Mouse (Mus musculus) hindbrain, postnatal 0 days (tissue): ENCODE measurements around the gene Prkn. TPM values are rescaled to one million over a fixed set of nuclear protein-coding genes. Genes with fewer than 3 reads are reported as not detected.

ENCODE experiments used
- ATAC-seq: fragments of 200-750 bp; cut with Nextera tagmentation; 2 replicates; pipeline ENCODE4 v1.8.0; 2017; ENCODE audit warnings: mild to moderate bottlenecking, moderate TSS enrichment, moderate library complexity
- DNase-seq: peaks from one replicate; pipeline ENCODE4 v3.0.0-alpha.2; 2015; ENCODE audit warnings: low spot score
- H3K27ac ChIP-seq: fragments of 300-500 bp; sonication (generic); 2 replicates; pipeline ENCODE4 v1.5.1; 2014; ENCODE audit warnings: mild to moderate bottlenecking
- H3K27me3 ChIP-seq: fragments of 300-500 bp; sonication (generic); 2 replicates; pipeline ENCODE4 v1.6.1; 2014; ENCODE audit warnings: low read length, mixed read lengths; ENCODE audit not compliant: insufficient read depth
- H3K36me3 ChIP-seq: fragments of 300-500 bp; sonication (generic); 2 replicates; pipeline ENCODE4 v1.6.1; 2014; ENCODE audit warnings: low read length, mixed read lengths; ENCODE audit not compliant: insufficient read depth
- H3K4me1 ChIP-seq: fragments of 300-500 bp; sonication (generic); 2 replicates; pipeline ENCODE4 v1.6.1; 2014; ENCODE audit warnings: antibody characterized with exemption, low read length, mixed read lengths; ENCODE audit not compliant: insufficient read depth
- H3K4me2 ChIP-seq: fragments of 300-500 bp; sonication (generic); 2 replicates; pipeline ENCODE4 v1.6.1; 2014; ENCODE audit warnings: low read depth, mild to moderate bottlenecking, low read length, moderate library complexity, mixed read lengths
- H3K4me3 ChIP-seq: fragments of 300-500 bp; sonication (generic); 2 replicates; pipeline ENCODE4 v1.5.1; 2014; ENCODE audit warnings: low read length
- H3K9ac ChIP-seq: fragments of 300-500 bp; sonication (generic); replicated peaks from 2 replicates; pipeline ENCODE4 v1.6.1; 2014; ENCODE audit warnings: mild to moderate bottlenecking, low read length, moderate library complexity, mixed read lengths
- H3K9me3 ChIP-seq: fragments of 300-500 bp; sonication (generic); 2 replicates; pipeline ENCODE4 v1.6.1; 2016; ENCODE audit warnings: low read length, mixed read lengths
- CTCF ChIP-seq: IDR thresholded peaks from 2 replicates; pipeline ENCODE4 v1.5.1; 2016; ENCODE audit warnings: antibody characterized with exemption, control low read depth, low read depth
- WGBS: fragments of 180-500 bp; shearing (Covaris S2); extraction: QIAGEN DNeasy Blood & Tissue Kit; methylation state at CpG from one replicate; pipeline ENCODE4 v1.1.7; 2014; 5-methylcytosine and 5-hydroxymethylcytosine counted together
- polyA plus RNA-seq: library from polyadenylated mRNA; unstranded; fragments of >200 nt; fragmentation: Nextera tagmentation; extraction: Ambion mirVana; gene quantifications from 2 replicates; pipeline ENCODE4 v1.2.1, GENCODE M21; 2015
- total RNA-seq: library from RNA; depleted of rRNA; stranded (reverse); fragments of >200 nt; gene quantifications from 2 replicates; pipeline ENCODE4 v1.2.3, GENCODE M21; 2014

Prkn gene
- total and polyA plus RNA-seq, 2 experiments from 2014 or later, result 9.3 to 10.7 TPM

DNA sequence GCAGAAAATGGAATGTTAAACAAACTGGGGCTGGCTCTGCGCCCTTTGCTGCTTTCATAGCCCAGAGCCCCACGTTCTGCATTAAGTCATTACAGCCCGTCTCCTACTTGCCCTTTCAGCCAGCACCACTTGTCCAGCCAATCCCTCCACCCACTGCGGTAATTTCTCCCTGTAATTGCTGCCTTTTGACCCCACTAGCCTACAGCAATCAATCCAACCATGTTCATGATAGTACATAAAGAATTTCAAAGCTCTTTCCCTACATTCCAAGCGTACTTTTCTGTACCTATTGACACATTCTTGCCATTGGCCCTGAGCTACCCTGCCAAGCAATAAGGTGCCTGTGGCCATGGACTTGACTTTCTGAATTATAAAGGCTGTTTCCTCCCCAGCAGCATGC lies 881.7 kb downstream of the Prkn start:
- TF ChIP-seq CTCF, result no peak
- Histone ChIP-seq H3K4me1 (0 out of 2 replicates have a peak, but pooled peaks cover 3% of the 10 kb centered on the region), H3K27ac (no peak overlapping the region), H3K36me3 (no peaks in the 10 kb centered on the region), H3K9me3 (no peaks in the 10 kb centered on the region), H3K9ac (no peak overlapping the region), H3K4me2 (no peak overlapping the region), H3K4me3 (no peak overlapping the region), H3K27me3 (no peaks in the 10 kb centered on the region)
- WGBS, result 56% methylated on average over 5 of the region's 5 CpGs
- DNase-seq, result no peak
- no peak for ATAC-seq

- ATAC-seq (0 out of 2 replicates have a peak, but pooled peaks have one; percentile 29), DNase-seq (no peak)
- Histone ChIP-seq H3K4me3 (no peak overlapping the region), H3K9me3 (no peaks in the 10 kb centered on the region), H3K4me2 (no peak overlapping the region), H3K27ac (no peak overlapping the region), H3K9ac (no peak overlapping the region), H3K36me3 (no peaks in the 10 kb centered on the region), H3K4me1 (0 out of 2 replicates have a peak, but pooled peaks cover 3% of the 10 kb centered on the region), H3K27me3 (no peaks in the 10 kb centered on the region)
- TF ChIP-seq CTCF, result no peak
- WGBS, result 83% methylated on average over 1 of the region's 1 CpGs
Measured at GRCm38 (mm10) chr17:11722478-11722877, 882.3 kb downstream of the Prkn start.

- 0 out of 2 replicates have a peak, but pooled peaks cover 3% of the 10 kb centered on the region for H3K4me1 ChIP-seq
- no peaks in the 10 kb centered on the region for H3K9me3 ChIP-seq
- no peak overlapping the region for H3K27ac ChIP-seq
- no peak overlapping the region for H3K4me3 ChIP-seq
- no peaks in the 10 kb centered on the region for H3K36me3 ChIP-seq
- H3K27me3 ChIP-seq, result no peaks in the 10 kb centered on the region
- no peak overlapping the region for H3K9ac ChIP-seq
- ATAC-seq, result no peak
- DNase-seq, result no peak
- TF ChIP-seq CTCF, result no peak
- no peak overlapping the region for H3K4me2 ChIP-seq
- WGBS, result 85% methylated on average over 3 of the region's 3 CpGs
Measured at GRCm38 (mm10) chr17:11724135-11724534, 884.0 kb downstream of the Prkn start.

- H3K27ac ChIP-seq, result no peak overlapping the region
- no peak overlapping the region for H3K4me2 ChIP-seq
- no peak overlapping the region for H3K4me3 ChIP-seq
- TF ChIP-seq CTCF, result no peak
- DNase-seq, result no peak
- no peak overlapping the region for H3K9ac ChIP-seq
- peaks cover 10% of the 10 kb centered on the region; the same call in 1 of the 2 replicates for H3K4me1 ChIP-seq
- H3K36me3 ChIP-seq, result no peaks in the 10 kb centered on the region
- H3K9me3 ChIP-seq, result no peaks in the 10 kb centered on the region
- 35% methylated on average over 1 of the region's 1 CpGs for WGBS
- H3K27me3 ChIP-seq, result no peaks in the 10 kb centered on the region
- no peak for ATAC-seq
Measured at GRCm38 (mm10) chr17:11727101-11727500, 886.9 kb downstream of the Prkn start.

DNA sequence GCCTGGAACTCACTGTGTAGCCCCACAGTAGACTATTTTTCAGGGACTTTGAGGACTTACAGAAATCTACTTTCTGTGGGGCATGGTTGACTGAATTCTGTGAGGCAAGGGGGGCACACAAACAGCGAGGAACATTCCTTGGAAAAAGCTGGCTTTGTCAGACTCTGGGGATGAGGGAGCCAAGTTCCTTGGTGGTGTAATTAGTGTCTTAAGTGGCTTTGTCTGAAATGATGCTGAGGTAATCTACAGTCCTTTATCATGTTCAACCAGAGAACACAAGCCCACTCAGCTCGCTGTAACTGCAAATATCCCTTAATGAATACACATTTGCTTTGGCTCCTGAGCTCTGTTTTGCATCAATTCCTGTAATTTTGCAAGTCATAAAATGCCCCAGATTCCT lies 888.1 kb downstream of the Prkn start:
- TF ChIP-seq CTCF, result no peak
- H3K9me3 ChIP-seq, result no peaks in the 10 kb centered on the region
- H3K4me1 ChIP-seq, result peaks cover 7% of the 10 kb centered on the region; the same call in 1 of the 2 replicates
- H3K27me3 ChIP-seq, result no peaks in the 10 kb centered on the region
- no peak for DNase-seq
- 52% methylated on average over 2 of the region's 2 CpGs for WGBS
- ATAC-seq, result no peak
- H3K27ac ChIP-seq, result no peak overlapping the region
- H3K4me3 ChIP-seq, result no peak overlapping the region
- no peak overlapping the region for H3K9ac ChIP-seq
- no peaks in the 10 kb centered on the region for H3K36me3 ChIP-seq
- H3K4me2 ChIP-seq, result no peak overlapping the region

- WGBS, result 32% methylated on average over 12 of the region's 12 CpGs
- TF ChIP-seq CTCF, result no peak
- Histone ChIP-seq H3K4me2 (no peak overlapping the region), H3K27me3 (no peaks in the 10 kb centered on the region), H3K36me3 (no peaks in the 10 kb centered on the region), H3K9ac (no peak overlapping the region), H3K27ac (peak overlapping the region; percentile 45; the same call in 1 of the 2 replicates), H3K4me3 (no peak overlapping the region), H3K4me1 (peaks cover 7% of the 10 kb centered on the region; the same call in 1 of the 2 replicates), H3K9me3 (no peaks in the 10 kb centered on the region)
- no peak for ATAC-seq
- peak; percentile 26 for DNase-seq
Measured at GRCm38 (mm10) chr17:11730656-11731594, 890.7 kb downstream of the Prkn start.
